Mouse (Mus musculus) lung, embryonic 15.5 days (tissue): ENCODE measurements around the gene Tcf7l1. TPM values are rescaled to one million over a fixed set of nuclear protein-coding genes. Genes with fewer than 3 reads are reported as not detected.

Source experiments
- ATAC-seq: fragments of 200-750 bp; cut with Nextera tagmentation; 2 replicates; pipeline ENCODE4 v1.8.0; 2017; ENCODE audit warnings: moderate number of reproducible peaks, borderline replicate concordance; ENCODE audit not compliant: low FRiP score, low TSS enrichment; ENCODE audit errors: extremely low read depth
- H3K27ac ChIP-seq: fragments of 300-500 bp; sonication (generic); 2 replicates; pipeline ENCODE4 v1.5.1; 2015; ENCODE audit warnings: moderate library complexity, mild to moderate bottlenecking, inconsistent platforms
- H3K27me3 ChIP-seq: fragments of 300-500 bp; sonication (generic); 2 replicates; pipeline ENCODE4 v1.6.1; 2015; ENCODE audit warnings: inconsistent platforms
- H3K36me3 ChIP-seq: fragments of 300-500 bp; sonication (generic); 2 replicates; pipeline ENCODE4 v1.6.1; 2015; ENCODE audit warnings: inconsistent platforms
- H3K4me1 ChIP-seq: fragments of 300-500 bp; sonication (generic); 2 replicates; pipeline ENCODE4 v1.6.1; 2015; ENCODE audit warnings: inconsistent platforms
- H3K4me2 ChIP-seq: fragments of 300-500 bp; sonication (generic); 2 replicates; pipeline ENCODE4 v1.6.1; 2015; ENCODE audit warnings: inconsistent platforms, mild to moderate bottlenecking, moderate library complexity
- H3K4me3 ChIP-seq: fragments of 300-500 bp; sonication (generic); 2 replicates; pipeline ENCODE4 v1.5.1; 2015; ENCODE audit warnings: mild to moderate bottlenecking, inconsistent platforms
- H3K9ac ChIP-seq: fragments of 300-500 bp; sonication (generic); 2 replicates; pipeline ENCODE4 v1.6.1; 2015; ENCODE audit warnings: inconsistent platforms
- H3K9me3 ChIP-seq: fragments of 300-500 bp; sonication (generic); 2 replicates; pipeline ENCODE4 v1.6.1; 2016; ENCODE audit warnings: inconsistent platforms
- whole genome bisulfite sequencing: fragments of 180-500 bp; shearing (Covaris S2); methylation state at CpG from one replicate; pipeline ENCODE4 v1.1.7; 2015; 5-methylcytosine and 5-hydroxymethylcytosine counted together
- polyA plus RNA-seq: library from polyadenylated mRNA; unstranded; fragments of >200 nt; fragmentation: Nextera tagmentation; extraction: Ambion mirVana; gene quantifications from 2 replicates; pipeline ENCODE4 v1.2.1, GENCODE M21; 2015

Tcf7l1 gene
- polyA plus RNA-seq, 1 experiment from 2014 or later = 33.8 TPM

DNA sequence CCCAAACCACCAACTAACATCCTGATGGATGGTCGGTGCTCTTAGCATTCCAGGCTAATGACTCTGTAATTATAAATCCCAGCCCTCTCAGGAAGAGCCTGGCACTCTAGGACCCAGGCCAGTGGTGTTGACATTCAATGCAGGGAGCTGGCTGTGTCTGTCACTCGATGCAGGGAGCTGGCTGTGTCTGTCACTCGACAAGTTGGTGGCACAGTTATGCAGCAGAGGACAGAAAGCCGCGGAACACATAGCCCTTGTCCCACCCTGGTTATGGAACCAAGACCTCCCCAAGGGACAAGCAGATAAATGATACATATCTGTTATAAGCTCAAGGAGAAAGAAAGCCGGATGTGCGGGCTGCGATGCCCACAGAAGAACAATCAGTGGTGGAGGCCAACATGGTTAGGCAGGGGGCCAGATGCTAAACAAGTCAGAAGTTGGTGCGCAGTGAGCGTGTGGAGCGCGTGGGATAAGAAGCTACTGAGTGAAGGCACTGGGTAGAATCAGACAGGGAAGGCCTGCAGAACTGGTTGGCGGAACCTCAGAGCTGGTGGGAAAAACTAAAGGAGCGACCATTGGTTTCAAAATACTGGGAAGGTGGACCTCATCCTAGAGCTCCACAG lies 33.7 kb downstream of the Tcf7l1 start:
- WGBS = 42% methylated on average over 14 of the region's 14 CpGs
- no peaks in the 10 kb centered on the region for H3K9me3 ChIP-seq
- ATAC-seq = no peak
- peak overlapping the region; percentile 60 for H3K27ac ChIP-seq
- no peak overlapping the region for H3K4me3 ChIP-seq
- no peaks in the 10 kb centered on the region for H3K36me3 ChIP-seq
- peaks cover 25% of the 10 kb centered on the region for H3K4me1 ChIP-seq
- no peak overlapping the region for H3K9ac ChIP-seq
- H3K4me2 ChIP-seq = no peak overlapping the region
- no peaks in the 10 kb centered on the region for H3K27me3 ChIP-seq

GRCm38 (mm10) chr6:72754215-72754614 lies 34.8 kb downstream of the Tcf7l1 start:
- Histone ChIP-seq H3K4me1 (peaks cover 31% of the 10 kb centered on the region), H3K9me3 (no peaks in the 10 kb centered on the region), H3K4me3 (no peak overlapping the region), H3K4me2 (no peak overlapping the region), H3K36me3 (no peaks in the 10 kb centered on the region), H3K9ac (no peak overlapping the region), H3K27ac (no peak overlapping the region), H3K27me3 (no peaks in the 10 kb centered on the region)
- WGBS = 34% methylated on average over 9 of the region's 9 CpGs
- no peak for ATAC-seq

GRCm38 (mm10) chr6:72753782-72754181 lies 35.3 kb downstream of the Tcf7l1 start:
- Histone ChIP-seq H3K36me3 (no peaks in the 10 kb centered on the region), H3K9me3 (no peaks in the 10 kb centered on the region), H3K27ac (no peak overlapping the region), H3K4me1 (peaks cover 32% of the 10 kb centered on the region), H3K4me3 (no peak overlapping the region), H3K4me2 (no peak overlapping the region), H3K27me3 (no peaks in the 10 kb centered on the region), H3K9ac (no peak overlapping the region)
- 87% methylated on average over 8 of the region's 8 CpGs for WGBS
- ATAC-seq = no peak

GRCm38 (mm10) chr6:72752824-72753223 lies 36.2 kb downstream of the Tcf7l1 start:
- Histone ChIP-seq H3K9me3 (no peaks in the 10 kb centered on the region), H3K27ac (no peak overlapping the region), H3K27me3 (no peaks in the 10 kb centered on the region), H3K36me3 (no peaks in the 10 kb centered on the region), H3K4me1 (peaks cover 38% of the 10 kb centered on the region), H3K4me3 (no peak overlapping the region), H3K9ac (no peak overlapping the region), H3K4me2 (no peak overlapping the region)
- no peak for ATAC-seq
- WGBS = 81% methylated on average over 15 of the region's 15 CpGs

- Histone ChIP-seq H3K9me3 (no peaks in the 10 kb centered on the region), H3K4me2 (no peak overlapping the region), H3K27ac (no peak overlapping the region), H3K27me3 (no peaks in the 10 kb centered on the region), H3K36me3 (no peaks in the 10 kb centered on the region), H3K9ac (no peak overlapping the region), H3K4me3 (no peak overlapping the region), H3K4me1 (peaks cover 55% of the 10 kb centered on the region)
- no peak for ATAC-seq
- 70% methylated on average over 1 of the region's 1 CpGs for WGBS
These were observed 37.8 kb downstream of the Tcf7l1 start for GRCm38 (mm10) chr6:72751210-72751609.

GRCm38 (mm10) chr6:72748882-72749437 lies 40.1 kb downstream of the Tcf7l1 start:
- no peak for ATAC-seq
- Histone ChIP-seq H3K4me1 (peaks cover 57% of the 10 kb centered on the region), H3K4me3 (no peak overlapping the region), H3K36me3 (no peaks in the 10 kb centered on the region), H3K27me3 (no peaks in the 10 kb centered on the region), H3K27ac (peak overlapping the region; percentile 57), H3K4me2 (no peak overlapping the region), H3K9ac (no peak overlapping the region), H3K9me3 (no peaks in the 10 kb centered on the region)
- WGBS = 25% methylated on average over 5 of the region's 5 CpGs

- 5% methylated on average over 2 of the region's 2 CpGs for WGBS
These were observed 40.6 kb downstream of the Tcf7l1 start for GRCm38 (mm10) chr6:72748421-72748820.

GRCm38 (mm10) chr6:72747814-72748213 lies 41.2 kb downstream of the Tcf7l1 start:
- Histone ChIP-seq H3K27ac (peak overlapping the region; percentile 57; the same call in 1 of the 2 replicates), H3K27me3 (no peaks in the 10 kb centered on the region), H3K9me3 (no peaks in the 10 kb centered on the region), H3K4me3 (no peak overlapping the region), H3K36me3 (no peaks in the 10 kb centered on the region), H3K4me2 (no peak overlapping the region), H3K4me1 (peaks cover 68% of the 10 kb centered on the region), H3K9ac (no peak overlapping the region)
- ATAC-seq = no peak
- WGBS = 48% methylated on average over 11 of the region's 11 CpGs

More at GRCm38 (mm10) chr6:72748421-72748820, 40.6 kb downstream of the Tcf7l1 start:
- Histone ChIP-seq H3K27me3 (no peaks in the 10 kb centered on the region), H3K4me3 (no peak overlapping the region), H3K9me3 (no peaks in the 10 kb centered on the region), H3K27ac (peak overlapping the region; percentile 57), H3K4me2 (0 out of 2 replicates have a peak overlapping the region, but pooled peaks have one; percentile 6), H3K4me1 (peaks cover 62% of the 10 kb centered on the region), H3K36me3 (no peaks in the 10 kb centered on the region), H3K9ac (no peak overlapping the region)
- no peak for ATAC-seq

DNA sequence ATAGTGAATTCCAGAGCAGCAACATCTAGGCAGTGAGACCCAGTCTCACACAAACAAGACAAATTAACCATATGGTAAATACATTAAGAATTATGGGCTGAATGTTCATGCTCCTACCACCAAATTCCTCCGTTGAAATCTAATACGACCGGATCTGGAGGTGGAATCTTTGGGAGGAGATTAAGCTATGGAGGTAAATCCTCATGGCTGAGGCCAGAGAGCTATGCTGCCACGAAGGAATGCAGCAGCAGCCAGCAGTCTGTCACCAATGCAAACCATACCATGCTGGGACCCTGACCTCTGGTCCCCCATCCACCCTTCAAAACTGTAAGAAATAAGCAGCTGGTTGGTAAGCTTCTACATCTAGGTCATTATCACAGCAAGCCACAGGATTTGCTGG lies 41.9 kb downstream of the Tcf7l1 start:
- no peaks in the 10 kb centered on the region for H3K9me3 ChIP-seq
- ATAC-seq = no peak
- no peaks in the 10 kb centered on the region for H3K36me3 ChIP-seq
- no peaks in the 10 kb centered on the region for H3K27me3 ChIP-seq
- H3K4me2 ChIP-seq = no peak overlapping the region
- H3K4me3 ChIP-seq = no peak overlapping the region
- no peak overlapping the region for H3K9ac ChIP-seq
- peaks cover 75% of the 10 kb centered on the region for H3K4me1 ChIP-seq
- 18% methylated on average over 4 of the region's 4 CpGs for WGBS
- no peak overlapping the region for H3K27ac ChIP-seq

DNA sequence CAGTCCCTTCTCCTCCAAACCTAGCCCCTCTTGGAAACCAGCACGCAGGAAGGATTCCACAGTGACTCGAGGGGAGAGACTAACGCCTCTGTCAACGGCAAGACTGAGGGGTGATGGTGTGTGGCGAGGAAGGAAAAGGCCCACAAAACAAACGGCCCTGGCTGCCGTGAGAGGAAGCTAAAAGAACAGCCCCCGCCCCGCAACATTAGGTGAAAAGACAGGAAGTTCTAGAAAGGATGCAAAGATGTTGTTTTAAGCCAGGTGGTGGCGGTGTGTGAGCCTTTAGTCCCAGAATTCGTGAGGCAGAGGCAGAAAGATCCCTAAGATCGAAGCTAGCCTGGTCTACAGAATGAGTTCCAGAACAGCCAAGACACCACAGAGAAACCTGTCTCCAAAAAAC lies 43.3 kb downstream of the Tcf7l1 start:
- Histone ChIP-seq H3K27ac (no peak overlapping the region), H3K4me1 (peaks cover 88% of the 10 kb centered on the region), H3K27me3 (no peaks in the 10 kb centered on the region), H3K4me3 (no peak overlapping the region), H3K36me3 (no peaks in the 10 kb centered on the region), H3K9me3 (no peaks in the 10 kb centered on the region), H3K4me2 (no peak overlapping the region), H3K9ac (no peak overlapping the region)
- WGBS = 48% methylated on average over 12 of the region's 12 CpGs
- no peak for ATAC-seq

GRCm38 (mm10) chr6:72744144-72744800 lies 44.8 kb downstream of the Tcf7l1 start:
- Histone ChIP-seq H3K4me3 (no peak overlapping the region), H3K27ac (peak overlapping the region; percentile 56), H3K4me2 (no peak overlapping the region), H3K9me3 (no peaks in the 10 kb centered on the region), H3K27me3 (no peaks in the 10 kb centered on the region), H3K9ac (no peak overlapping the region), H3K4me1 (peaks cover 94% of the 10 kb centered on the region), H3K36me3 (no peaks in the 10 kb centered on the region)
- ATAC-seq = no peak
- 33% methylated on average over 10 of the region's 10 CpGs for WGBS

DNA sequence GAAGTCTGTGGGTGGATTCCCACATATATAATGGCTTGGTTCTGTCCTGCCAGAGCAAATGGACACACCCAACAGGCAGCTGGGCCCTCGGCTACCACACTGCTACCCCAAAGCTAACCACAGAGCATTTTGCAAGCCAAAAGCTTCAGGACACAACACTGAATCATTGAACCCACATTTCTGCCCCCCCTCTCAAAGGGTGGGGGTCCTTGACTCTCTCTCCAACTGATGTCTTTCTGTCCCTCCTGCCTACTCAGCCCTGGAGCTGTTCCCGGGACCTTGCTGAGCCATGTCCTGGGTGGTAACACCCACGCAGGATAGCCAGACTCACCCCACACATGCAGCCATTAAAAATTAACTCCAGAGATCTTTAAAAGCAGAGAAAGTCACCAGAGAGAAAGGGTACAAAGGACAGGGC lies 45.4 kb downstream of the Tcf7l1 start:
- H3K9ac ChIP-seq = no peak overlapping the region

More for the DNA sequence above, 45.4 kb downstream of the Tcf7l1 start:
- Histone ChIP-seq H3K9me3 (no peaks in the 10 kb centered on the region), H3K4me2 (no peak overlapping the region), H3K27me3 (no peaks in the 10 kb centered on the region), H3K4me1 (peaks cover 88% of the 10 kb centered on the region), H3K4me3 (no peak overlapping the region), H3K27ac (peak overlapping the region; percentile 56; the same call in 1 of the 2 replicates), H3K36me3 (no peaks in the 10 kb centered on the region)
- no peak for ATAC-seq
- WGBS = 49% methylated on average over 3 of the region's 3 CpGs
